Mouse (Mus musculus): ENCODE data around the gene Rpl18. TPM values are rescaled to one million over a fixed set of nuclear protein-coding genes. Genes with fewer than 3 reads are reported as not detected.

The Rpl18 gene
- polyA plus RNA-seq, 1 experiment from 2014 or later = 1,024 TPM

GRCm38 (mm10) chr7:45730727-45731431 lies 15.6 kb downstream of the Rpl18 start:
- H3K4me2 ChIP-seq (ENCODE audit: low read depth, low read length) = no peak overlapping the region
- peak overlapping the region; percentile 43; the same call in 1 of the 2 replicates for H3K9ac ChIP-seq (ENCODE audit: low read length)
- no peak overlapping the region for H3K4me3 ChIP-seq (replicated peaks; ENCODE audit: low read length)
- peaks cover 17% of the 10 kb centered on the region for H3K4me1 ChIP-seq (ENCODE audit: control insufficient read depth, insufficient read depth, low read length)
- H3K27me3 ChIP-seq (ENCODE audit: control insufficient read depth, insufficient read depth, low read length) = no peaks in the 10 kb centered on the region
- H3K9me3 ChIP-seq (replicated peaks; ENCODE audit: control insufficient read depth, low read length) = no peaks in the 10 kb centered on the region
- H3K36me3 ChIP-seq (ENCODE audit: control insufficient read depth, insufficient read depth, low read length) = no peaks in the 10 kb centered on the region
- WGBS = 17% methylated on average over 16 of the region's 16 CpGs
- H3K27ac ChIP-seq (ENCODE audit: low read length) = peak overlapping the region; percentile 82
- ATAC-seq (ENCODE audit: insufficient read depth, low FRiP score) = peak; percentile 35; the same call in 1 of the 2 replicates

GRCm38 (mm10) chr7:45733477-45733876 lies 18.2 kb downstream of the Rpl18 start:
- Histone ChIP-seq H3K27me3 (ENCODE audit: control insufficient read depth, insufficient read depth, low read length) (no peaks in the 10 kb centered on the region), H3K27ac (ENCODE audit: low read length) (no peak overlapping the region), H3K4me2 (ENCODE audit: low read depth, low read length) (no peak overlapping the region), H3K9ac (ENCODE audit: low read length) (no peak overlapping the region), H3K9me3 (replicated peaks; ENCODE audit: control insufficient read depth, low read length) (no peaks in the 10 kb centered on the region), H3K4me3 (replicated peaks; ENCODE audit: low read length) (no peak overlapping the region), H3K36me3 (ENCODE audit: control insufficient read depth, insufficient read depth, low read length) (no peaks in the 10 kb centered on the region), H3K4me1 (ENCODE audit: control insufficient read depth, insufficient read depth, low read length) (peaks cover 12% of the 10 kb centered on the region)
- 82% methylated on average over 5 of the region's 5 CpGs for WGBS
- ATAC-seq (ENCODE audit: insufficient read depth, low FRiP score) = no peak

GRCm38 (mm10) chr7:45739162-45739763 lies 24.0 kb downstream of the Rpl18 start:
- WGBS = 7% methylated on average over 9 of the region's 9 CpGs
- H3K27ac ChIP-seq (ENCODE audit: low read length) = no peak overlapping the region
- no peak overlapping the region for H3K9ac ChIP-seq (ENCODE audit: low read length)
- H3K9me3 ChIP-seq (replicated peaks; ENCODE audit: control insufficient read depth, low read length) = no peaks in the 10 kb centered on the region
- H3K36me3 ChIP-seq (ENCODE audit: control insufficient read depth, insufficient read depth, low read length) = no peaks in the 10 kb centered on the region
- no peak overlapping the region for H3K4me3 ChIP-seq (replicated peaks; ENCODE audit: low read length)
- peak; percentile 77; the same call in 1 of the 2 replicates for ATAC-seq (ENCODE audit: insufficient read depth, low FRiP score)
- H3K27me3 ChIP-seq (ENCODE audit: control insufficient read depth, insufficient read depth, low read length) = no peaks in the 10 kb centered on the region
- H3K4me2 ChIP-seq (ENCODE audit: low read depth, low read length) = no peak overlapping the region
- no peaks in the 10 kb centered on the region for H3K4me1 ChIP-seq (ENCODE audit: control insufficient read depth, insufficient read depth, low read length)

- Histone ChIP-seq H3K4me1 (ENCODE audit: control insufficient read depth, insufficient read depth, low read length) (no peaks in the 10 kb centered on the region), H3K9ac (ENCODE audit: low read length) (no peak overlapping the region), H3K4me3 (replicated peaks; ENCODE audit: low read length) (no peak overlapping the region), H3K27me3 (ENCODE audit: control insufficient read depth, insufficient read depth, low read length) (no peaks in the 10 kb centered on the region), H3K36me3 (ENCODE audit: control insufficient read depth, insufficient read depth, low read length) (no peaks in the 10 kb centered on the region), H3K4me2 (ENCODE audit: low read depth, low read length) (no peak overlapping the region), H3K27ac (ENCODE audit: low read length) (no peak overlapping the region), H3K9me3 (replicated peaks; ENCODE audit: control insufficient read depth, low read length) (no peaks in the 10 kb centered on the region)
- 56% methylated on average over 10 of the region's 10 CpGs for WGBS
- no peak for ATAC-seq (ENCODE audit: insufficient read depth, low FRiP score)
These were observed 24.6 kb downstream of the Rpl18 start for GRCm38 (mm10) chr7:45739820-45740219.

GRCm38 (mm10) chr7:45741308-45741707 lies 26.1 kb downstream of the Rpl18 start:
- H3K36me3 ChIP-seq (ENCODE audit: control insufficient read depth, insufficient read depth, low read length) = no peaks in the 10 kb centered on the region
- no peak overlapping the region for H3K27ac ChIP-seq (ENCODE audit: low read length)
- no peak for ATAC-seq (ENCODE audit: insufficient read depth, low FRiP score)
- H3K4me3 ChIP-seq (replicated peaks; ENCODE audit: low read length) = no peak overlapping the region
- H3K27me3 ChIP-seq (ENCODE audit: control insufficient read depth, insufficient read depth, low read length) = no peaks in the 10 kb centered on the region
- H3K9ac ChIP-seq (ENCODE audit: low read length) = 0 out of 2 replicates have a peak overlapping the region, but pooled peaks have one; percentile 9
- no peaks in the 10 kb centered on the region for H3K4me1 ChIP-seq (ENCODE audit: control insufficient read depth, insufficient read depth, low read length)
- WGBS = 79% methylated on average over 12 of the region's 12 CpGs
- no peaks in the 10 kb centered on the region for H3K9me3 ChIP-seq (replicated peaks; ENCODE audit: control insufficient read depth, low read length)
- peak overlapping the region; percentile 47; the same call in 1 of the 2 replicates for H3K4me2 ChIP-seq (ENCODE audit: low read depth, low read length)

- Histone ChIP-seq H3K4me2 (ENCODE audit: low read depth, low read length) (peak overlapping the region; percentile 47), H3K9ac (ENCODE audit: low read length) (peak overlapping the region; percentile 49), H3K27ac (ENCODE audit: low read length) (no peak overlapping the region), H3K4me1 (ENCODE audit: control insufficient read depth, insufficient read depth, low read length) (no peaks in the 10 kb centered on the region), H3K4me3 (replicated peaks; ENCODE audit: low read length) (peak overlapping the region; percentile 34), H3K9me3 (replicated peaks; ENCODE audit: control insufficient read depth, low read length) (no peaks in the 10 kb centered on the region), H3K27me3 (ENCODE audit: control insufficient read depth, insufficient read depth, low read length) (no peaks in the 10 kb centered on the region), H3K36me3 (ENCODE audit: control insufficient read depth, insufficient read depth, low read length) (no peaks in the 10 kb centered on the region)
- WGBS = 36% methylated on average over 11 of the region's 11 CpGs
- peak; percentile 51; the same call in 1 of the 2 replicates for ATAC-seq (ENCODE audit: insufficient read depth, low FRiP score)
These were observed 26.5 kb downstream of the Rpl18 start for GRCm38 (mm10) chr7:45741777-45742176.

- Histone ChIP-seq H3K27ac (ENCODE audit: low read length) (no peak overlapping the region), H3K4me2 (ENCODE audit: low read depth, low read length) (peak overlapping the region; percentile 47), H3K9ac (ENCODE audit: low read length) (peak overlapping the region; percentile 49), H3K27me3 (ENCODE audit: control insufficient read depth, insufficient read depth, low read length) (no peaks in the 10 kb centered on the region), H3K36me3 (ENCODE audit: control insufficient read depth, insufficient read depth, low read length) (no peaks in the 10 kb centered on the region), H3K9me3 (replicated peaks; ENCODE audit: control insufficient read depth, low read length) (no peaks in the 10 kb centered on the region), H3K4me3 (replicated peaks; ENCODE audit: low read length) (peak overlapping the region; percentile 34), H3K4me1 (ENCODE audit: control insufficient read depth, insufficient read depth, low read length) (no peaks in the 10 kb centered on the region)
- 31% methylated on average over 19 of the region's 19 CpGs for WGBS
- no peak; the same call in 1 of the 2 replicates for ATAC-seq (ENCODE audit: insufficient read depth, low FRiP score)
These were observed 27.1 kb downstream of the Rpl18 start for GRCm38 (mm10) chr7:45742338-45742737.

GRCm38 (mm10) chr7:45744387-45744786 lies 29.1 kb downstream of the Rpl18 start:
- H3K36me3 ChIP-seq (ENCODE audit: control insufficient read depth, insufficient read depth, low read length) = no peaks in the 10 kb centered on the region
- no peak overlapping the region for H3K9ac ChIP-seq (ENCODE audit: low read length)
- no peak overlapping the region for H3K4me3 ChIP-seq (replicated peaks; ENCODE audit: low read length)
- H3K27ac ChIP-seq (ENCODE audit: low read length) = no peak overlapping the region
- H3K9me3 ChIP-seq (replicated peaks; ENCODE audit: control insufficient read depth, low read length) = no peaks in the 10 kb centered on the region
- H3K4me2 ChIP-seq (ENCODE audit: low read depth, low read length) = no peak overlapping the region
- 48% methylated on average over 2 of the region's 2 CpGs for WGBS
- ATAC-seq (ENCODE audit: insufficient read depth, low FRiP score) = peak; percentile 51; the same call in 1 of the 2 replicates
- no peaks in the 10 kb centered on the region for H3K27me3 ChIP-seq (ENCODE audit: control insufficient read depth, insufficient read depth, low read length)
- H3K4me1 ChIP-seq (ENCODE audit: control insufficient read depth, insufficient read depth, low read length) = peaks cover 9% of the 10 kb centered on the region; the same call in 1 of the 2 replicates

- Histone ChIP-seq H3K27me3 (ENCODE audit: control insufficient read depth, insufficient read depth, low read length) (no peaks in the 10 kb centered on the region), H3K27ac (ENCODE audit: low read length) (no peak overlapping the region), H3K4me1 (ENCODE audit: control insufficient read depth, insufficient read depth, low read length) (peaks cover 10% of the 10 kb centered on the region; the same call in 1 of the 2 replicates), H3K9me3 (replicated peaks; ENCODE audit: control insufficient read depth, low read length) (no peaks in the 10 kb centered on the region), H3K36me3 (ENCODE audit: control insufficient read depth, insufficient read depth, low read length) (no peaks in the 10 kb centered on the region), H3K4me2 (ENCODE audit: low read depth, low read length) (no peak overlapping the region), H3K9ac (ENCODE audit: low read length) (no peak overlapping the region), H3K4me3 (replicated peaks; ENCODE audit: low read length) (no peak overlapping the region)
- ATAC-seq (ENCODE audit: insufficient read depth, low FRiP score) = no peak
- 63% methylated on average over 6 of the region's 6 CpGs for WGBS
These were observed 31.3 kb downstream of the Rpl18 start for GRCm38 (mm10) chr7:45746518-45746917.

Data from stomach, embryonic 16.5 days (tissue).